Mouse (Mus musculus) activated CD4-positive, CD25-positive, alpha-beta regulatory T cell (primary cell): Measurements from ENCODE around the gene Crabp1. TPM values are rescaled to one million over a fixed set of nuclear protein-coding genes. Genes with fewer than 3 reads are reported as not detected.

Source experiments
- polyA plus RNA-seq, 2 experiments: library from polyadenylated mRNA; unstranded; fragments of 100-300 nt; shearing (Covaris generic); gene quantifications; one replicate each; pipeline ENCODE4 v1.2.1; 2017

The Crabp1 gene
- polyA plus RNA-seq, result not detected

DNA sequence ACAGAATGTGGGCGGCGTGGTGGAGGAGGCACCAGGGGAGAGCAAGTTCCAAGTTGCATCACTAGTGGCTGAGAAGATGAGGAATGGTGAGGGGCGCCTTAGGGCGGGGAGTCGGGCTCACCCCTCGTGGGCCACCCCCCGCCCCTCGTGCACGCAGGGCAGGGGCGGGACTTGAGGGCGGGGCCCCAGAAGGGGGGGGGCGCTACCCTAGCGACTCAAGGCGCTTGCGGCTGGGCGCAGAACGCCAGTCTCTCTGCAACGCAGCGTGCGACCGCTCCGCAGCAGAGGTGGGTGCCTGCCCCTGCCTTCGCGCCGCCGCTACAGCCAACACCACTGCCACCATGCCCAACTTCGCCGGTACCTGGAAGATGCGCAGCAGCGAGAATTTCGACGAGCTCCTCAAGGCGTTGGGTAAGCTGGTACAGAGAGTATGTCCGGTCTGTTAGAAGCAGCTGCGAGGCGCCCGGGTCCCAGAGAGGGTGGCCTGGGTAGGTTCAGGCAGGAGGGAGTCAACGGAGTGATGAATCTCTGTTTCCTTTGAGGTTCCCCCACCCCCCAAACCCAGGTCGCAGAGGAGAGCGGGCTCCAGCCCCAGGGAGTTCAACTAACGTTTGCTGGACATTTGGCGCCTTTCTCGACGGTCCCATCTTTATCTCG, at the start of gene Crabp1:
Crabp1 (plus strand) TSS at position 188 of the 657 bp plus-strand sequence.

DNA sequence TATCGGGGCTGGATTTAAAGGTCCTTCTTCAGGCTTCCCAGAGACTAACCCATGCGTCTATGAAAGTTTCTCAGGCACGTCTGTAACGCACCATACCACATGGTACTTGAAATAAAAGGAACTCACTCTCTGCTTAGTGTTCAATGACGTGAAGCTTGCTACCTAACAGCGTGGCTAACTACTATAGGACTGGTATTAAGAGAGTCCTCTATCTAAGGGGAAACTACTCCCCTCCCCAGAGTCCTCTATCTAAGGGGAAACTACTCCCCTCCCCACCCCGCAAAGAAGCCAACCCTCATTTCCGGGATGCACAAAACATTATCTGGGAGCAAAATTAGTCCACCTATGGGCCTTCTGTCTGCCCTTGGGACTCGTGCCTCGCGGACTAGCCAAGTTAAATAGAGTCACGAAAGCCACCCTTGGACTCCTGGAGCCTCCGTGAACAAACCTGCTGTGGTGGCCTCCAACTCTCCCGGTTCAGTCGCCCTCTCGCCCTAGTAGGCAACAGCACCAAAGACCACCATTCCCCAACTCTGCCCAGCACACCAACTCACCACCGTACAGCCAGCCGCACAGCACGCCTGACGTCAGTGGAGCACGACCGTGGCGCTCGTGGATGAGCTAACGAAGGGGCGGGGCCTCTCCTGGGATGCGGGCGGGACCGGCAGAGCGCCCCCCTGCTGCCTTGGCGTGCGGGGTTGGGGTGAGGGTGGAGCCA, 30.5 kb upstream of the Crabp1 start, which contains the start of gene Wdr61:
Wdr61 (minus strand) TSS at position 599 of the 718 bp plus-strand sequence.

Other genes starting within 250 kb of the Crabp1 start
- not detected for gene Sh2d7, start 225.8 kb upstream of the Crabp1 start, polyA plus RNA-seq
- 1 to 10 TPM; 2.0 to 7.3 TPM for gene Cib2, start 204.5 kb upstream of the Crabp1 start, polyA plus RNA-seq
- gene Idh3a, start 178.4 kb upstream of the Crabp1 start, polyA plus RNA-seq, result 100 to 1,000 TPM; 109 to 150 TPM
- gene Acsbg1, start 102.9 kb upstream of the Crabp1 start, polyA plus RNA-seq, result 10 to 100 TPM; 27.1 to 88.9 TPM
- gene Dnaja4, start 65.9 kb upstream of the Crabp1 start, polyA plus RNA-seq, result 10 to 100 TPM; 23.6 to 24.0 TPM
- gene Wdr61, start 30.2 kb upstream of the Crabp1 start, polyA plus RNA-seq, result 100 to 1,000 TPM in 1 of 2 experiments, 10 to 100 TPM in 1; 88.3 to 106 TPM
- 10 to 100 TPM; 19.2 to 20.4 TPM for gene Ireb2, start 99.0 kb downstream of the Crabp1 start, polyA plus RNA-seq
- gene Hykk, start 152.5 kb downstream of the Crabp1 start, polyA plus RNA-seq, result under 1 TPM; 0.37 to 0.77 TPM
- gene Psma4, start 186.0 kb downstream of the Crabp1 start, polyA plus RNA-seq, result 100 to 1,000 TPM; 311 to 343 TPM
- under 1 TPM in 1 of 2 experiments, not detected in 1; 0.42 TPM for gene AY074887, start 186.2 kb downstream of the Crabp1 start, polyA plus RNA-seq
- gene Chrna5, start 216.1 kb downstream of the Crabp1 start, polyA plus RNA-seq, result under 1 TPM in 1 of 2 experiments, not detected in 1; 0.29 TPM